Mouse (Mus musculus) spleen, adult 2 months (tissue): Measurements from ENCODE around the gene Dexi.

ENCODE experiments used
- CTCF ChIP-seq: fragments of 200-500 bp; IDR thresholded peaks from 2 replicates; pipeline ENCODE4 v1.5.1; 2011; ENCODE audit warnings: mild to moderate bottlenecking, inconsistent platforms; ENCODE audit not compliant: insufficient read depth, insufficient read length, insufficient replicate concordance; ENCODE audit errors: extremely low read depth
- POLR2A ChIP-seq: fragments of 200-500 bp; IDR thresholded peaks from 2 replicates; pipeline ENCODE4 v1.6.1; 2011; ENCODE audit warnings: low read depth, low read length, inconsistent platforms

DNA sequence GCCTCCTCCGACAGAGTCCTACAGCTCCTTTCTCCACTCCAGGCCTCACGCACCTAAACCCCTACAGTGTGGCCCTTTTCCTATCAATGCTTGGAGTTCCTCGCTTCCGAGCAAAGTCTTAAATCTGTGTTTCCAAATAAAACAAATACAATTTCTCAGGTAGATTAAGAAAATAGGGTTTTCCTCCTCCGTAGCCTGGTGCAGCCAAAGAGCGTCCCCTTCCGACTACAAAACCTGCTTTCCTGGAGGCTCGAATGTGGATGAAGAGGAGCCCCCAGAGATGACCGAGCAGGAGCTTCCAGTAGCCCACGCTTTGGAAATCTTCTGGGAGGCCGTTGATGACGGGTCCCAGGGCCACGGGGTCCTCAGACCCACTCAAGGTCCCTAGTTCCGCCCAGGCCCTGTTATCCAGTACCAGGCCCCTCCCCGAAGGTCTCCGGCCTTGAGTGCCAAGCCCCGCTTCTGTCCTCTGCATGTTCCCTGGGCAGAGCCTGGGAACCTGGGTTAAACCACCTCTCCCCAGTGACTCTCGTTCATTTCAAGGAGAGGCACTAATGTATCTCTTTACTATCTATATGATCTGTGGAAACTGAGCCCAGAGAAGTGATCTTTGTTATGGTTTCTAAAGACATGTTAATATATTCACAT is 52.2 kb downstream of the Dexi start:
- no peak for TF ChIP-seq CTCF
- no peak for TF ChIP-seq POLR2A
